Mouse (Mus musculus): ENCODE measurements around the gene Hcn4.
A peak's percentile ranks its signal among the peaks of the same experiment; 100 is the strongest.

- TF ChIP-seq CTCF (IDR thresholded peaks at IDR 0.05) (peak; percentile 67), POLR2A (IDR thresholded peaks at IDR 0.05; ENCODE audit: insufficient read depth, low read depth, low read length) (no peak)
Observed at GRCm38 (mm10) chr9:58775363-58775762, 47.8 kb upstream of the Hcn4 start.
